Mouse (Mus musculus) limb, embryonic 14.5 days (tissue): ENCODE data around the gene Ptpn14. TPM values are rescaled to one million over a fixed set of nuclear protein-coding genes. Genes with fewer than 3 reads are reported as not detected.

Source experiments
- ATAC-seq: fragments of 200-750 bp; cut with Nextera tagmentation; 2 replicates; pipeline ENCODE4 v1.8.0; 2017; ENCODE audit warnings: low read depth, moderate number of reproducible peaks, moderate TSS enrichment; ENCODE audit not compliant: low FRiP score
- DNase-seq: peaks from one replicate; pipeline ENCODE4 v3.0.0-alpha.2; 2015; ENCODE audit warnings: low spot score
- H3K27ac ChIP-seq: fragments of 300-500 bp; sonication (generic); replicated peaks from 2 replicates; pipeline ENCODE4 v1.5.1; 2014; ENCODE audit warnings: low read depth, mild to moderate bottlenecking, low read length, moderate library complexity, mixed read lengths
- H3K27me3 ChIP-seq: fragments of 300-500 bp; sonication (generic); 2 replicates; pipeline ENCODE4 v1.6.1; 2014; ENCODE audit warnings: low read length, mixed read lengths; ENCODE audit not compliant: control insufficient read depth, insufficient read depth
- H3K36me3 ChIP-seq: fragments of 300-500 bp; sonication (generic); 2 replicates; pipeline ENCODE4 v1.6.1; 2014; ENCODE audit warnings: mild to moderate bottlenecking, low read length, moderate library complexity, mixed read lengths; ENCODE audit not compliant: control insufficient read depth, insufficient read depth
- H3K4me1 ChIP-seq: fragments of 300-500 bp; sonication (generic); 2 replicates; pipeline ENCODE4 v1.6.1; 2014; ENCODE audit warnings: antibody characterized with exemption, low read length, mixed read lengths; ENCODE audit not compliant: control insufficient read depth, insufficient read depth
- H3K4me2 ChIP-seq: fragments of 300-500 bp; sonication (generic); replicated peaks from 2 replicates; pipeline ENCODE4 v1.6.1; 2014; ENCODE audit warnings: low read depth, mild to moderate bottlenecking, low read length, moderate library complexity; ENCODE audit not compliant: severe bottlenecking
- H3K4me3 ChIP-seq: fragments of 300-500 bp; sonication (generic); replicated peaks from 2 replicates; pipeline ENCODE4 v1.5.1; 2014; ENCODE audit warnings: low read length
- H3K9ac ChIP-seq: fragments of 300-500 bp; sonication (generic); 2 replicates; pipeline ENCODE4 v1.6.1; 2014; ENCODE audit warnings: mild to moderate bottlenecking, low read depth, low read length, moderate library complexity; ENCODE audit not compliant: severe bottlenecking
- H3K9me3 ChIP-seq: fragments of 300-500 bp; sonication (generic); 2 replicates; pipeline ENCODE4 v1.6.1; 2016; ENCODE audit warnings: low read length; ENCODE audit not compliant: control insufficient read depth
- POLR2A ChIP-seq: fragments of 200-500 bp; IDR thresholded peaks from 2 replicates; pipeline ENCODE4 v1.8.0; 2012; ENCODE audit warnings: inconsistent platforms, mild to moderate bottlenecking, moderate library complexity, borderline replicate concordance; ENCODE audit not compliant: insufficient read depth, insufficient read length; ENCODE audit errors: extremely low read depth
- WGBS: fragments of 180-500 bp; shearing (Covaris S2); extraction: QIAGEN DNeasy Blood & Tissue Kit; methylation state at CpG from one replicate; pipeline ENCODE4 v1.1.7; 2014; 5-methylcytosine and 5-hydroxymethylcytosine counted together
- polyA plus RNA-seq, 2 experiments: library from polyadenylated mRNA; depleted of rRNA in 1 of 2; stranded (reverse) in 1 of 2; unstranded in 1 of 2; fragments of >200 nt; fragmentation: Nextera tagmentation in 1 of 2; extraction: Ambion mirVana in 1 of 2; gene quantifications; 2 replicates each; pipeline versions ENCODE4 v1.2.1 to v1.2.3; 2012 to 2014

Gene Ptpn14
- polyA plus RNA-seq, 2 experiments, result 16.1 to 21.8 TPM

DNA sequence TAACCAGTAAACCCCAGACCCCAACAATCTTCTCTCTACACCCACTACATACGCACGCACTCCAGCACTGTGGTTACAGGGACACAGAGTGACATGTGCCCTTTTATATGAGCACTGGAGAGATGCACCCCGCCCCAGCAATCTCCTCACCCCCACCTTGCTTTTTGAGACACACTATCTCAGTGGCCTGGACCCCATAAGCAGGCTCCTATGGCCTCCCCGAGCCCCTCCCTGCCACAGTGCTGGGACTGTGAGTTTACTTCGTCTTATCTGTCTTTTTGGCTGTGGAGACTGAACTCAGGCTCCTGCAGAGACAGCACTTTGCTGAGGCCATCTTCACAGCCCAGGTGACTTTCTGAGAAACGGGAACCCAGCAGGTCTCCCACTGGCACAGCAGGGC is 157.9 kb downstream of the Ptpn14 start:
- no peaks in the 10 kb centered on the region for H3K4me1 ChIP-seq
- 85% methylated on average over 6 of the region's 6 CpGs for whole genome bisulfite sequencing
- no peak for TF ChIP-seq POLR2A
- no peaks in the 10 kb centered on the region for H3K27me3 ChIP-seq
- no peaks in the 10 kb centered on the region for H3K9me3 ChIP-seq
- no peak overlapping the region for H3K4me2 ChIP-seq
- no peak for DNase-seq
- peaks cover 32% of the 10 kb centered on the region for H3K36me3 ChIP-seq
- ATAC-seq, result no peak
- no peak overlapping the region for H3K9ac ChIP-seq
- H3K27ac ChIP-seq, result no peak overlapping the region
- no peak overlapping the region for H3K4me3 ChIP-seq

DNA sequence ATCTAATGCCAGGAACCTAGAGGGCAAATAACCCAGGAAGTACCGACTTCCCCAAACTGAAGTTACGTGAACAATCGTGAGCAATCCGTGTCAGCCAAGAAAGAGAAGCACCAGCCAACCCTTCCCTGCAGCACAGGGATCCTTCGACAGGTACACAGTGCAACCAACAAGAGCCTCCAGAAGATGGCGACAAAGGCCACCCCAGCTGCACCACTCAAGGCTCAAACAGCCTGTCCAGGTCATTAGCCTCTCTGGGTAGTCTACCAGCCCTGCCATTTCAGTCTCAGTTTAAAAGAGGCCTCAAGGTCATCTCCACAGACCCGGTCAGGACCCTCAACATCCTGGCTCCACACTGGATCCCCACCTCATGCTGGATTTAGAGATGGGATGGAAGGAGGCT is 159.4 kb downstream of the Ptpn14 start:
- H3K27ac ChIP-seq, result no peak overlapping the region
- H3K4me2 ChIP-seq, result no peak overlapping the region

DNA sequence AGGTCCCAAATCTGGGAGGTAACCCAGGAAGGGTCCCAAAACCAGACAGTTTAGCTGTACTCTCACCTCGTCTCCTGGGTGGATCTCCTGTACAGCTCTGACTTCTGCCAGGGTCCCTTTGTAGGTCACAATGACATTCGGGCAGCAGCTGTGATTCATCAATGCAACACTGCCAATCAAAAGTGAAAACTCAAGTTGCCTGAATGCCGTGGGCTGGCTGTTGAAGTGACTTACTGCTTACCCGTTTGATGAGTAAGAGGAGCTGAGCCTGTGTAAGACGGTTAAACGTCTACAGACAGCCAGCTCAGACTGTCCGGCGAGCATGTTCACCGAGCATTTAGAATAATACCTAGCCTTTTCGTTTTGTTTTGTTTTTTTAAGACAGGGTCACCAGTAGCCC is 160.7 kb downstream of the Ptpn14 start:
- Histone ChIP-seq H3K9ac (no peak overlapping the region), H3K4me1 (no peaks in the 10 kb centered on the region), H3K9me3 (no peaks in the 10 kb centered on the region), H3K27me3 (no peaks in the 10 kb centered on the region), H3K4me2 (no peak overlapping the region), H3K4me3 (no peak overlapping the region), H3K36me3 (peaks cover 34% of the 10 kb centered on the region), H3K27ac (no peak overlapping the region)
- no peak for DNase-seq
- TF ChIP-seq POLR2A, result no peak
- 73% methylated on average over 10 of the region's 10 CpGs for WGBS
- no peak for ATAC-seq

More for the DNA sequence above, 159.4 kb downstream of the Ptpn14 start:
- H3K9ac ChIP-seq, result no peak overlapping the region
- no peak for TF ChIP-seq POLR2A
- peaks cover 24% of the 10 kb centered on the region for H3K36me3 ChIP-seq
- no peak overlapping the region for H3K4me3 ChIP-seq
- H3K27me3 ChIP-seq, result no peaks in the 10 kb centered on the region
- no peaks in the 10 kb centered on the region for H3K4me1 ChIP-seq
- WGBS, result 22% methylated on average over 7 of the region's 7 CpGs
- H3K9me3 ChIP-seq, result no peaks in the 10 kb centered on the region
- peak; percentile 54; the same call in 1 of the 2 replicates for ATAC-seq
- peak; percentile 75 for DNase-seq

DNA sequence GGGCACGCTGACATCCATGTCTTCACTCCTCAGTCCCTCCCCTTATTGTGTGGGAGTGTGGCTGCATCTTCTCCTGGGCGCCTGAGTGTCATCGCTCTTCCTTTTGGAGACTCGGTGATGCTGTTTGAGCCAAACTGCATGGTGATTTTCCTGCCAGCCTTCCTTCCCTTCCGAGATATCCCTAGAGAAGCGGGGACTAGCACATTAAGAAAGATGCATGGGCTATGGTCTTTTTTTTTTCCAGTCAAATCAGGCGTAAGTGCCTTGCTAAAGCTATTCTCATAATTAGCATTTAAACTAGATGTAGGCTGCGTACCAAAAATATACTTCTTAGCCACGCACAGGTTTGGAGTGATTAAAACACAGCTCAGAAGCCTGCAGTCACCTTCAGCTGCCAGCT is 166.1 kb downstream of the Ptpn14 start:
- Histone ChIP-seq H3K9me3 (no peaks in the 10 kb centered on the region), H3K4me3 (no peak overlapping the region), H3K9ac (no peak overlapping the region), H3K4me2 (no peak overlapping the region), H3K27ac (no peak overlapping the region), H3K4me1 (no peaks in the 10 kb centered on the region), H3K36me3 (peaks cover 45% of the 10 kb centered on the region), H3K27me3 (no peaks in the 10 kb centered on the region)
- 95% methylated on average over 9 of the region's 9 CpGs for WGBS
- DNase-seq, result no peak
- no peak for TF ChIP-seq POLR2A
- ATAC-seq, result no peak

DNA sequence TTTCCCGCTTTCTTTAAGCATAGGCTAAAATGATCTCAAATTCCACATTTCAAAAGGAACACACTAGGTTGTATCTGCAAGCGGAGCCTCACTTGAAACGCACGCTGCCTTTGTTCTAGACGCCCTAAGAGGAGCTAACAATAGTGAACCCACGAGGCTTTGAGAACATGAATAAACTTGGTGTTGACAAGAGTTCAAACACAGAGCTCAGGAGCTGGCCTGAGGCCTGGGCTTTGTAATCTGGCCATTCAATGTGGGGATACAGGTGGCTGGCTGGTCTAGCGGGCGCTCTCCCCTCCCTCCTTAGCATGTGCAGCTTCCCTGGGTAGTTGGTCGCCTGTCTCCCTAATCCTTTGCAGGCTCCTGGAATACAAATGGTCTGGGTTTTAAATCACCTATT is 169.8 kb downstream of the Ptpn14 start:
- Histone ChIP-seq H3K4me3 (no peak overlapping the region), H3K4me1 (no peaks in the 10 kb centered on the region), H3K27me3 (no peaks in the 10 kb centered on the region), H3K36me3 (peaks cover 42% of the 10 kb centered on the region), H3K9ac (no peak overlapping the region), H3K4me2 (no peak overlapping the region), H3K9me3 (no peaks in the 10 kb centered on the region), H3K27ac (no peak overlapping the region)
- TF ChIP-seq POLR2A, result no peak
- WGBS, result 84% methylated on average over 9 of the region's 9 CpGs
- DNase-seq (no peak), ATAC-seq (no peak)

DNA sequence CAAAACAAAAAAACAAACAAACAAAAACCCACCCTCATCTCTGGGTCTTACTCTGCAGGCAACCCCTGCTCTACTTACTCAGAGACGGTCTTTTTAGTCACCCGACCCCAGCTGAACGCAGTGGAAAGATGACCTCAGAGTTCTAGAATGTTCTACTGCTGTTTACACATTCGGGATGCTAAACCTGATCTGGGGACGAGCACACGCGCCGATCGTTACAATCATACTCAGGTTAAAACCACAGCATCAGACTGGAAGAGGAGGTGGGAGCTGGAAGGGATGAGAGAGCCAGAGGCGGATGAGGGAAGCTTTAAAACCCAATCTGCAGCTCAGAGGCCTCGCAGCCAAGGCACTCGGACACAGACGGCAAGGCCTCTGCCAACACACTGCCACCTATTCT is 170.6 kb downstream of the Ptpn14 start:
- no peaks in the 10 kb centered on the region for H3K27me3 ChIP-seq
- H3K4me2 ChIP-seq, result no peak overlapping the region
- no peak for DNase-seq
- TF ChIP-seq POLR2A, result no peak
- ATAC-seq, result no peak
- no peaks in the 10 kb centered on the region for H3K9me3 ChIP-seq
- no peak overlapping the region for H3K27ac ChIP-seq
- no peak overlapping the region for H3K4me3 ChIP-seq
- peaks cover 4% of the 10 kb centered on the region; the same call in 1 of the 2 replicates for H3K4me1 ChIP-seq
- peaks cover 35% of the 10 kb centered on the region for H3K36me3 ChIP-seq
- WGBS, result 79% methylated on average over 13 of the region's 13 CpGs
- no peak overlapping the region for H3K9ac ChIP-seq
